Mouse (Mus musculus): ENCODE measurements around the gene Mkks.
"Not testable (repeated sequence)": the region's sequence is repeated elsewhere in the genome, so short reads cannot be mapped to it uniquely, and the experiment has no call there.

Gene Mkks

DNA sequence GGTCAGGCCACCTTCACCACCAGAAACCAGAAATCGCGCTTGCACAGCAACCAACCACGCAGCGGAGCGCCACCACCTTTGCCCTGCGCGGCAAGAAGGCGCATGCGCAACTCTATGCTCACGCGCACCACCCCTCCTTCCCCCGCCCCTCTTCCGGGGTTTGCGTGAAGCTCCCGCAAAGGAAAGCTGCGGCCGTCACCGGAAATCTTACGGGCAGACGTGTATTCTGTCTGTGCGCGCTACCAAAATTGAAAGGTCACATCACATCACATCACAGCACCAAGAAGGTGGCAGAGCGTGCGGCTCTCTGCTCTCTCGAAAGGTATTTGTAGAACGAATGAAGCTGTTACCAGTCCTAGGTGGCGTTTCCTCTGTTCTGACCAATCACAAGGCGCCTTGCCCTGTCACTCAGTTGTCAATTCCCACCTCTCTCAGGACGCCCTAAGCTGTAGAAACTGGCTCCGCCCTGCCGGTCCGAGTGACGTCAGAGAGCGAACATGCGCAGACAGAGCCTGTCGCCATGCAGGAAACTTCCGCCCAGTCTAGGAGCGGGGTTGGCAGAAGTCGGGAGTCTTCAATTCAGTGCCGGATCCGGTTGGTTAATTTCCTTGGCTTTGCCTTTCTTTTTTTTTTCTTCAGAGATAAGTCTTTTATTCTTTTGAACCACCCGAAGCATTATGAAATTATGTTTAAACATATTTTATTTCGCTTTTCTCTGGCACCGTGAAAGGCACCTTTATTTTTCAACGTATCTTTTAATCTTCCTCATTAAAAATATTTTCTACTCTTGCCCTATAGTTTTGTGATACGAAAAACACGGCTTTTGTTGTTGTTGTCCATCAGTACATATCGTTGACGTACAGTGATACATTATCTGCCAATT is at the start of gene Mkks, which contains the start of the genes Slx4ip and AL731706.1:
Gene Mkks, minus strand, starts transcription at position 322 of the 883 bp plus-strand sequence.
Gene Slx4ip, plus strand, starts transcription at position 151 of the 883 bp plus-strand sequence.
Gene AL731706.1, minus strand, starts transcription at position 322 of the 883 bp plus-strand sequence.
- peak; percentile 100 for DNase-seq (ENCODE audit: low spot score)

DNA sequence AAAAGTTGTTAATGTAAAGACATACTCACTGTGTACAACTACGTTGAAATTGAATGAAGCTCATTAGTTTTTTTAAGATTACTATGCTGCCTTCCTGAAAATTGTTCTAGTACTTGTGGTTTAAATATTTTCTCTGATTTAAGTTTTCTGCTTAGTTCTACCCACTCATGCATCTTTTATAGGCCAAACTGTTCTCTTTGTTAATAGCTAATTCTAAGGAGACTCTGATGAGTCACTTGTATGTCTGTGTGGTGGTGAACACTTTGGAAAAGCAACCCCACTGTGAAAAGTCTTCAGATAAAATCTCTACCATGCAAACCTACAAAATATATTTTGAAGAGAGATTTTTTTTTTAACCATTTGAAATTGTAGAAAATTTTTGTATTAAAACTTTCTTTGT is 47.1 kb upstream of the Mkks start:
- DNase-seq (ENCODE audit: low spot score): no peak

DNA sequence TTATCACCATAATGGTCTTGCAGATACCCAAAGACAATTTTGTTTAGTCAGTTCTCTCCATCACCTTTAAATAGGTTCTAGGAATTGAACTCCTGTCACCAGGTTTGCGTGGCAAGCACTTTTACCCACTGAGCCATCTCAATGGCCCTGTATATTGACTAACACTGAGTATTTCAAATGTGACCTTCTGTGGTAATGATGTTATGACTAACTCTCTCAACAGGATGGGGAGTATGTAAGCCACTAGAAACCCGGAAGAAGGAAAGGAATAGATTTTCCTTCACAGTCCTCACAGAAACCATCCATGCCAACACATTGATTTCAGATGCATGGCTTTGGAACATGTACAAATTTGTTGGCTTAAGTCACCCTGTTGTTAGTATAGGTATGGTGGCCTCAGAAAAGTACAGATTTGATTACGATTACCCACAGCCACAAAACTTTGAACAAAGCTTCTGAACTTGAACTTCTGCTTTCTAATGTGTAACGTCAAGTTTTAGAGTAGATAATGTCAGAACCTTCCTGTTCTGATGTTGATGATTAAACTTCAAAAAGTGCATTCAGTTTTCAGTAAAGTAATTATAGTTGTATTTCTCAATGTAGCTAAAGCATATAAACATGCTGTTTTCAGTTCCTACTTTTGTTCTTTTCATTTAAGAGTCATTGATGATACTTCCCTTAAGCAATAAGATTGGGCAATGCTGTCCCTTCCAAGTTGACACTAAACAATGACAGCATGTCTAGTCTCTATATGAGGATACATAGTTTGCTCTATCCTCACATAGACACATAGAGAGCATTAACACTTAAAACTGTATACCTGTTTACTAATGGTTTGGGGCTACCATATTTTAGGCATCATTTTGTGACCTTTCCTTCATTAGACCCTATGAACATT is 45.5 kb upstream of the Mkks start:
- DNase-seq (ENCODE audit: low spot score): no peak

- peak; percentile 60 for DNase-seq (ENCODE audit: low spot score)
Measured at GRCm38 (mm10) chr2:136921003-136921408, 29.8 kb upstream of the Mkks start.

- DNase-seq (ENCODE audit: low spot score): no peak
Measured at GRCm38 (mm10) chr2:136920257-136920993, 29.2 kb upstream of the Mkks start.

DNA sequence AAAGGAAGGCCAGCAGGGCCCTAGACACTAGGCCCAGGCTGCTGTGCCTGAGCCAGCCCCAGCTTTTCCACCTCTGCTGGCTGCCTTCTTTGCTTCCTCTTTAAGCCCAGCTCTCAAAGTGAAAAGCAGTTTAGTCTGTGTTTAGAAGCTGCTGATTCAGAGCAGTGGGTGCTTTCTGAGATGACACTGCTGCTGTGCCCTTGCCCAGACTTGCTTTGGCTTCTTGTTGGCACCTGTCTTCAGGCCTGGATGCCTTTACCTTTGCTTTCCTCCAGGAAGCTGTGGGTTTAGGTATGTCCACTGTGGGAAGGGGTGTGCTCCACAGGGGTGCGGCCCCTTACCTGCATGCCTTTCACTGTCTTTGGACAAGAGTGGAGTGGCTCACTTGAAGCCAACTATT is 28.2 kb upstream of the Mkks start:
- no peak for DNase-seq (ENCODE audit: low spot score)

DNA sequence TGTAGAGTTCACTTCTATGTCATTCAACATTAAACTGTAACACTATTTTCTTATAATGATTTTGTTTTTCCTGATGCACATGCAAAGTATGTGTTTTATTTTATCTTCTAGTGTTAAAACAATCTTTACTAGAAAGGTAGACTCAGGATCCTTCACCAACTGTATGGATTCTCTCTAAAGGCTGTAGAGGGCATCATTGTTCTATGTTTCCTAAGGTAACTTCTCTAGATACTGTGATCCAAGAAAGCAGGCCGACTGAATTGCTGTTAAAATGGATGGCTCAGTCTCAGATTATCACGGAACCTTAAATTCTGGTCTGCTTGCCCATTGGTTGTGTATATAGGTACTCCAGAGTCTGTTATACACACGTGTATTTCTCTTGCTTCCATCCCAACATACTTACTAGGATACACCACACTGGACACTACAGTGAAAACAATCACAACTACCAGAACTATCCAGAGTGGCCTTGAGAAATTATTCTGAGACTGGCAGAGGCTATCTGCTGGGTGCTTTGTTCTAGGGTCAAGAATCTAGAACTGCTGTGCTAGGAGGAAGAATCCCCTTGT is 23.2 kb upstream of the Mkks start:
- peak; percentile 66 for DNase-seq (ENCODE audit: low spot score)

DNA sequence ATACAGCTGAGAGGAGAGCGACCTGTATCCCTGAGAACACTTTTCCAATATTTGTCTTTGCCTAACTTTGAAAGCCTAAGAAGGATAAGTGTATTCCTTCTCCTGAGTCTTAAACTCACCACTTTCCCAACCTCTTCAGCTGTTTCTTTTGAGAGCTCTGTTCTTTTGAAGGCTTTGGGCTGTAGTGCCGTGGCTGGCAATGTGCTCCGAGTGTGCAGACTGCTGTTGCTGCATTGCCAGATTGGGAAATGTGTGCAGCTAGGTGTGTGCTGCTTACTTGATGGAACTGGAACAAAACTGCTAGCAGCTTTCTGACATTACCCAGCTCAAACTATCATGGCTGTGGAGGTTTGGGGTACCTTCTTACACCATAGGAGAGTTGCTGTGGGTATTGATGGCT is 21.8 kb upstream of the Mkks start:
- no peak for DNase-seq (ENCODE audit: low spot score)

DNA sequence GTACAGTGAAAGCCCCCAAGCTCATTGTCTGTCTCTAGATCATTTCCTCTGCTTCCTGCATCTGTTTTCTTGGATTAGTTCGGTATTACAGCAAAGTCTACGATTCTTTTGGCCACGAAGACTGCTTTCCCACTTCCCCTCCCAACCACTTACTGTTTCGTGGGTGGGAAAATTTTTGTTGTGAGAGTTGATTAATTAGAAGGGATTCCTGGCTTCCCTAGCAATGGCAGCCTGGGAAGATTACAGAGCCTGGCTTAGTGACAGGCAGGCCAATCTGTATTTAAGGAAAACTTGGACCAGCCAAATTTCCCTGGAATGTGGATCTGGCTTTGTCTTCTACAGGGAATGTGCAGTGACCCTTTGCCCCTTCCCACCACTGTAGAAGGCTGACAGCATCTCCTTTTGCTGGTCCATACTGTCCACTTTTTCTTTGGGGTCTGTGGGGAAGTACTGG is 20.8 kb upstream of the Mkks start:
- no peak for DNase-seq (ENCODE audit: low spot score)

DNA sequence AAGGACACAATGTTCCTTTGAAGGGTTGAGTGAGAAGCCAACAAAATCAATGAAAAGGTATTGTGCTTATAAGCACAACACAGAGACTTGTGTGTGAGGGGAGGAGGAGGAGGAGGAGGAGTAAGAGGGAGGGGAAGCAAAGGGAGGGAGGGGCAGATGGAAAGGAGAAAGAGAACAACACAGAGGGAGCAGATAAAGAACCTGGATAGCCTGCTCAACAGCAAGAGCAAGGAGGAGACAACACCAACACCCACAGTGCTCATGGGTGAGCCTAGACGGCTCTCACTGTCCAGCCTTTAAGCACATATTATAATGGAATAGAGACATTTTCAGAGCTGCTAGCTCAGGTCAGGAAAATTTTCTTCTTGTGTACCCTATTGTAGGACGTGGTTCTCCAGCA is 18.1 kb upstream of the Mkks start:
- no peak for DNase-seq (ENCODE audit: low spot score)

DNA sequence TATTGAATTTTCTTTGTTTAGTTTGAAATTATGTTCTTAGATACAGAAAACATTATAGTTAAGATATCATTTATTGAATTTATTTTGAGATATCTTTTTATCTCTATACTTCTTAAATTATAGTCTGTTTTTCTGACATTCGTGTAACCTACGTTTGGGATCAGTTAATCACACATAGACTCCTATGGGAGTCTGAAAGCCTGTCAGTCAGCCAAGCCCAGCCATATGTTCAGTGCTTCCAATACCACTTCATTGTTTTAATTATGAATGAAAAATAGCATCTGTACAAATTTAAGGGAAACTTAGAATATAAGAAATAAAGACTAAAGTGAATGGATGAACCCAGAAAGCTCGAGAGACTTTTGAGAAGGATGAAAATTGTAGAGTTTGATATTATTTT is 17.4 kb upstream of the Mkks start:
- no peak for DNase-seq (ENCODE audit: low spot score)

GRCm38 (mm10) chr2:136896131-136896530 is 4.9 kb upstream of the Mkks start:
- DNase-seq (ENCODE audit: low spot score): peak; percentile 45

- no peak for DNase-seq (ENCODE audit: low spot score)
Measured at GRCm38 (mm10) chr2:136894494-136894893, 3.3 kb upstream of the Mkks start.

GRCm38 (mm10) chr2:136891951-136892371 is 772 bp upstream of the Mkks start:
- DNase-seq (ENCODE audit: low spot score): peak; percentile 99

- DNase-seq (ENCODE audit: low spot score): not testable (repeated sequence)
Measured at GRCm38 (mm10) chr2:136890716-136891067, 497 bp downstream of the Mkks start.

DNA sequence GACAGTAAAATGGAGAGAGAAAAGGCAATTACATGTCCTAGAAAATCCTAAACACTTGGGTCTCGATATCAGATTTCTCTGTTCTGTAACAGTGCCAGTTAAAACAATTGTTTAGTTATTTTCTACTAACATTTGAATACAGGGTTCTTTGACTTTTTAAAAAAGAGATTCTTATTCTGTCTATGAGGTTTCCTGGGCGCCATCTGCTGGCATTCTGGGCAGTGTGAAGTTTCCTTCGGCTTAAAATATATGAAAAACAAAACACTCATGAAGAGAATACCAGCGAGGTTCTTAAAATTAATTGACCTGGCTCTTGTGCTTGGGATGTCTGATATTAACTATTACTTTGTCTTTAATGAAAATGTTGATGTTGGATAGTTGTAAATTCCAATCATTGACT is 4.3 kb downstream of the Mkks start:
- DNase-seq (ENCODE audit: low spot score): peak; percentile 79

DNA sequence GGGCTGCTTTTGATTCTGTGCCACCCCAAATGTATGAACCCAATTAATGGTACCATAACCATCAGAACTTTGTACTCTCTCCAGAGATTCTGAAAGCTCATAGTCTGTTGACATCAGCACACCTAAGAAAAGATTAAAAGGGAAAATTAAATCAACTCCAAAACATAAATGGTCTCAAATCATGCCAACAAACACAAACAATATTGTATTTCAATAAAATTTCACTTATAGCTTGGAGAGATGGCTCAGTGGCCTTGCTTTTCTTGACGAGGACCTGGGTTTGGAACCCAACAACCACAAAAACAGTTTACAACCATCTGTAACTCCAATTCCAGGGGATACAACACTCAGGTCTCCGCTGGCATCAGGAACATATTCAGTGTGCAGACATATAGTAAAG is 5.6 kb downstream of the Mkks start, which contains the start of gene AL731706.2:
Gene AL731706.2, minus strand, starts transcription at position 101 of the 400 bp plus-strand sequence.
- DNase-seq (ENCODE audit: low spot score): no peak

GRCm38 (mm10) chr2:136854543-136855388 is 36.4 kb downstream of the Mkks start:
- no peak for DNase-seq (ENCODE audit: low spot score)

DNA sequence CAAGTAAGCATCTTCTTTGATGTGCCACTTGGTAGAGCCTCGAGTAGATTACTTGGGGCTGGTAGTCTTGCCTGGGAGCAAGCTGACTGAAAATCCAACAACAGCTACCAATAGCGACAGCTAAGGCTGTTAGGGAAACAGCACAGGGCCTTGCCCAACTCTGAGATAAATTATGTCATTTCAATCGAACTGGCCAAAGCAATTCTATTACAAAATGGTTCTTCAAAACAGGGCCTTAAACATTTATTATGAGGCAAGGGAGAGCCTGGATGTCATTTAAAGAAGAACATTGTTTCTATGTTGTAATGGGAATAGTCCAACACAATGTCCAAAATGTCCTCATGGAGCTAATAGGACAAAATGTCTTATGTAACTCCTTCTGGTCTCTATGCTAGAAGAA is 40.8 kb downstream of the Mkks start:
- peak; percentile 66 for DNase-seq (ENCODE audit: low spot score)

GRCm38 (mm10) chr2:136837994-136838393 is 53.2 kb downstream of the Mkks start:
- peak; percentile 23 for DNase-seq (ENCODE audit: low spot score)

All from adipocyte (in vitro differentiated cells).